Mouse (Mus musculus): Measurements from ENCODE around the gene Atg7.

Gene Atg7

GRCm38 (mm10) chr6:114683741-114684140, 40.8 kb downstream of the Atg7 start:
- in situ Hi-C loops (cut with MboI; ENCODE audit: low sequenced_read_pairs) = no loop called here

GRCm38 (mm10) chr6:114684407-114684806, 41.5 kb downstream of the Atg7 start:
- in situ Hi-C loops (cut with MboI; ENCODE audit: low sequenced_read_pairs) = no loop called here

- in situ Hi-C loops (cut with MboI; ENCODE audit: low sequenced_read_pairs) = no loop called here
Observed at GRCm38 (mm10) chr6:114685412-114685811, 42.5 kb downstream of the Atg7 start.

- in situ Hi-C loops (cut with MboI; ENCODE audit: low sequenced_read_pairs) = no loop called here
Observed at GRCm38 (mm10) chr6:114687035-114687434, 44.1 kb downstream of the Atg7 start.

- in situ Hi-C loops (cut with MboI; ENCODE audit: low sequenced_read_pairs) = loop anchor here (10.0 kb wide), 1 partner anchor 296 kb away; the partner anchor contains the start of gene Hrh1
Observed at GRCm38 (mm10) chr6:114690661-114691060, 47.8 kb downstream of the Atg7 start.

- in situ Hi-C loops (cut with MboI; ENCODE audit: low sequenced_read_pairs) = loop anchor here (10.0 kb wide), 1 partner anchor 297 kb away; the partner anchor contains the start of gene Hrh1
Observed at GRCm38 (mm10) chr6:114691530-114691929, 48.6 kb downstream of the Atg7 start.

- in situ Hi-C loops (cut with MboI; ENCODE audit: low sequenced_read_pairs) = loop anchor here (10.0 kb wide), 1 partner anchor 298 kb away; the partner anchor contains the start of gene Hrh1
Observed at GRCm38 (mm10) chr6:114692691-114693090, 49.8 kb downstream of the Atg7 start.

- in situ Hi-C loops (cut with MboI; ENCODE audit: low sequenced_read_pairs) = loop anchor here (10.0 kb wide), 1 partner anchor 303 kb away; the partner anchor contains the start of gene Hrh1
Observed at GRCm38 (mm10) chr6:114697646-114698490, 55.0 kb downstream of the Atg7 start.

- in situ Hi-C loops (cut with MboI; ENCODE audit: low sequenced_read_pairs) = loop anchor here (10.0 kb wide), 1 partner anchor 304 kb away; the partner anchor contains the start of gene Hrh1
Observed at GRCm38 (mm10) chr6:114698578-114698977, 55.7 kb downstream of the Atg7 start.

- in situ Hi-C loops (cut with MboI; ENCODE audit: low sequenced_read_pairs) = loop anchor here (25.0 kb wide), 3 partner anchors 337 to 837 kb away; partner anchors contain the start of genes Tamm41, Timp4 and Tsen2
Observed at GRCm38 (mm10) chr6:114700704-114701103, 57.8 kb downstream of the Atg7 start.

GRCm38 (mm10) chr6:114707032-114707431, 64.1 kb downstream of the Atg7 start:
- in situ Hi-C loops (cut with MboI; ENCODE audit: low sequenced_read_pairs) = loop anchor here (25.0 kb wide), 3 partner anchors 330 to 830 kb away; partner anchors contain the start of genes Tamm41, Timp4 and Tsen2

GRCm38 (mm10) chr6:114712242-114713050, 69.5 kb downstream of the Atg7 start:
- in situ Hi-C loops (cut with MboI; ENCODE audit: low sequenced_read_pairs) = loop anchor here (25.0 kb wide), 3 partner anchors 325 to 825 kb away; partner anchors contain the start of genes Tamm41, Timp4 and Tsen2

- in situ Hi-C loops (cut with MboI; ENCODE audit: low sequenced_read_pairs) = loop anchor here (25.0 kb wide), 3 partner anchors 324 to 824 kb away; partner anchors contain the start of genes Tamm41, Timp4 and Tsen2
Observed at GRCm38 (mm10) chr6:114713538-114713937, 70.6 kb downstream of the Atg7 start.

- in situ Hi-C loops (cut with MboI; ENCODE audit: low sequenced_read_pairs) = loop anchor here (25.0 kb wide), 3 partner anchors 323 to 823 kb away; partner anchors contain the start of genes Tamm41, Timp4 and Tsen2
Observed at GRCm38 (mm10) chr6:114714654-114715053, 71.8 kb downstream of the Atg7 start.

GRCm38 (mm10) chr6:114715289-114716030, 72.6 kb downstream of the Atg7 start:
- in situ Hi-C loops (cut with MboI; ENCODE audit: low sequenced_read_pairs) = loop anchor here (25.0 kb wide), 3 partner anchors 322 to 822 kb away; partner anchors contain the start of genes Tamm41, Timp4 and Tsen2

- in situ Hi-C loops (cut with MboI; ENCODE audit: low sequenced_read_pairs) = loop anchor here (25.0 kb wide), 3 partner anchors 318 to 818 kb away; partner anchors contain the start of genes Tamm41, Timp4 and Tsen2
Observed at GRCm38 (mm10) chr6:114719100-114719499, 76.2 kb downstream of the Atg7 start.

GRCm38 (mm10) chr6:114719665-114720064, 76.8 kb downstream of the Atg7 start:
- in situ Hi-C loops (cut with MboI; ENCODE audit: low sequenced_read_pairs) = loop anchor here (5.0 to 25.0 kb wide), 4 partner anchors 198 to 818 kb away; partner anchors contain the start of genes Tamm41, Timp4 and Tsen2

GRCm38 (mm10) chr6:114722046-114722445, 79.1 kb downstream of the Atg7 start:
- in situ Hi-C loops (cut with MboI; ENCODE audit: low sequenced_read_pairs) = loop anchor here (5.0 to 25.0 kb wide), 4 partner anchors 195 to 815 kb away; partner anchors contain the start of genes Tamm41, Timp4 and Tsen2

- in situ Hi-C loops (cut with MboI; ENCODE audit: low sequenced_read_pairs) = loop anchor here (5.0 to 25.0 kb wide), 4 partner anchors 193 to 813 kb away; partner anchors contain the start of genes Tamm41, Timp4 and Tsen2
Observed at GRCm38 (mm10) chr6:114723925-114724324, 81.0 kb downstream of the Atg7 start.

All from CH12F3 (cell line).